Mouse (Mus musculus) spleen, embryonic (tissue): ENCODE results near the gene Myadml2.

Experiments used
- CTCF ChIA-PET: fragments of 350-600 bp; sonication (Branson Sonifier 250); formaldehyde crosslinking; loops from one replicate; lab custom pipeline; 2022; lab: Charles Lee

Gene Myadml2

DNA sequence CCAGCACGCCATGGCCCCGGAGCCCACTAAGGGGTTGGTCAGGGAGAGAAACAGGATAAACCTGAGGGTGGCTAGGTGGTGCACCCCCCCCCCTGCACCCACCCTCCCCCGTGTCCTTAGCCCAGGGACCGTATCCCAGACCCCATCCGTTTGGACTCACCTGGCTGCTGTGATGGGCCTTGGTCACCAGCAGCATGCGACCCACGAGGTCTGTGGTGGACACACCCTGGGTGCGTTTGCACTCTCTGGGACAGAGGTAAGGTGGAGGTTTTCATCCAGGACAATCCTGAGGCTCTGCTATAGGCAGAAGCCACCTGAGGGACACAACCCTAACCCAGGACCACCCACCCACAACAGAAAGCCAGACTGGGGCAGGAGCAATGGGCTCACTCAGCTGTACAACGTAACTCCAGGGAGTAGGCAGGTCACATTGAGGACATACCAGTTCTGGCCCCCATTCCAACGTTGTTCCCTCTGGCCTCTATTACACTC, 34.4 kb downstream of the Myadml2 start:
- CTCF ChIA-PET: no interaction called here

GRCm38 (mm10) chr11:120612763-120613162, 35.2 kb downstream of the Myadml2 start:
- CTCF ChIA-PET: no interaction called here

DNA sequence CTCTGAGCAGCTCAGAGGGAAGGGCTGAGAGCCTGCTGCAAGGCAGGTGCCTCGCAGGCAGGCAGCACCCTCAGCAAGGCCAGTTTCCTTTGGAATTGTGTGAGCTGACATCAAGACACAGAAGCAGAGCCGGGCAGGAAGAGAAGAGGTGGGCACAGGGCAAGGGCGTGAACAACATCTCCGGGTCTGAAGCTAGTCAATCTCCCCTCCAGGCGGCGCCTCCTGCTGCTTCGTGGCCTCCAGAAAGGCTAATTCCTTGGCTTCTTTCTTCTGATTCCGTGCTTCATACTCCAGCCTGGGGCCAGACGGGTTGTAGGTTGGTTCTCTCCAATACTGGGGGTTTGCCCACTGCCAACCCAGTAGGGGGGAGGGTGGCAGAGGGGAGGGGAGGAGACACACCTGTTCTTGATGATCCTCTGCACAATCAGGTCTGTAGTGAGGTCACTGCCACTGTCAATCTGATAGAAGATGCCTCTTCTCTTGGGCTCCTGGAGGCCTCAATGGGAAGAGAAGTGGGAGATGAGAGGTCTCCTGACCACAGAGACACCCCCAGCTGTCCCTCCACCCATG, 37.4 kb downstream of the Myadml2 start:
- CTCF ChIA-PET: no interaction called here

DNA sequence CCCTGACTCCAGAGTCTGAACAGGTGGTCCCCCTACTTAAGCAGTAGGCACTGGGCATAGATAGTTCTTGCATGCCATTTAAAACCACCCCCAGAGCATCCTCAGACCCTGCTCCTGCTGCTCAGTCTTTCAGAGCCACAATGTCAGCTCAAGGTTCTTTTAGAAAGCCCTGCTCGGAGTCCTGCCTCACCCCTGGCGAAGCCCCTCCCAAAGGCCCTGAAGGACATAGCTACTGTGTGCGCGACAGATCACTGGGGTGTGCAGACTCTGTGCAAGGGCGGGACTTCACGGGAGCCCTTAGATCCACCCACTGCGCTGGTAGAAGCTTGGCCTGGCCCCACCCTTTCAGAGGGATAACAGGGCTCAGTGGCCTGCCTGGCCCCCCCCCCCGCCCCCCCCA, 38.7 kb downstream of the Myadml2 start:
- CTCF ChIA-PET: no interaction called here

DNA sequence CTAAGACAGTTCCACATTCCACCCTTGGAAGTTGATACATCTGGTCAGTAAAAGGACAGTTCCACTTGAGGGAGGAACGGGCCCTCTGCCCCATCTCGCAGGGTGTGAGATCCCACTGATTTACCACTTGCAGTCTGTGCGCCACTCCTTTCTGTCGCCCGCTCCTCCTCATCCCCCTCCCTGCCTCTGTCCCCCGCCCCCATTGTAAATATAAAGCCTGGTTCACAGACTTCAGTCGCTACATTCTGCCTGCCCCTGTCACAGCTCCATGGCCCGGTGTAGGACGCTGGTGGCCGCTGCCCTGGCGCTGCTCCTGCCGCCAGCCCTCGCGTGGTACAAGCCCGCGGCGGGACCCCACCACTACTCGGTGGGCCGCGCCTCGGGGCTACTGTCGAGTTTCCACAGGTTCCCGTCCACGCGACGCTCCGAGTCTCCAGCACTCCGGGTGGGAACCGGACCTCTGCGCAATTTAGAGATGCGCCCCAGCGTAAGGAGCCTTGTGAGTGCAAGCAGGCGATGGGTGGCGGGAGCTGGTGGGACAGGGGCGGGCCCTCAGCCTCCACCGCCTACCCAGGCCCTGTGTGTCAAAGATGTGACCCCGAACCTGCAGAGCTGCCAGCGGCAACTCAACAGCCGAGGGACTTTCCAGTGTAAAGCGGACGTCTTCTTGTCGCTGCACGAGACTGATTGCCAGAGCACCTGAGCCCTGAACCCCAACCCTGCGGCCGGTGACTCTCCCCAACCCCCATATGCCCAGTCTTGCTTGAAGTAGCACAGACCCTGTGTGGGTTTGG, 39.5 kb downstream of the Myadml2 start, which contains the start of gene Npb:
Gene Npb, plus strand, starts transcription at position 237 of the 794 bp plus-strand sequence.
- CTCF ChIA-PET: interaction anchor here (0.6 kb wide), 1 partner anchor 257 kb away, joined by 3 read pairs; no protein-coding TSS in a partner anchor

DNA sequence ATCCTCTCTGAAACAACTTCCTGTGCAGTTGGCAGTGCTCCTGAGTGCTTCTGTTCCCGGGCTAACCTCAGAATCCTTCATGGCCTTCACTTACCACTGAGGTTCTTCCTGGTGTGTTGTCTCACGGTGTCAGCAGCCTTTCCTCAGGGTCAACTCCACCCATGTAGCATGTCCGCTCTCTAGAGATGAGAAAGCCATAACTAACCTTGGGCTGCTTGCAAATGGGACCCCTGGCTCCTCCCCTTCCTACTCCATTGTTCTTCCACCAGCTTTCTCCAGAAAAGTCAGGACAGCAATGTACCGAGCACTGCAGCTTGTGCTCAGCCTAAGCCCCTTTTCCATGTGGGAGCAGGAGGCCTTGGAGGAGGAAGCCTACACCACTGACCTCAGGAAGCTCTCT, 41.2 kb downstream of the Myadml2 start:
- CTCF ChIA-PET: no interaction called here

DNA sequence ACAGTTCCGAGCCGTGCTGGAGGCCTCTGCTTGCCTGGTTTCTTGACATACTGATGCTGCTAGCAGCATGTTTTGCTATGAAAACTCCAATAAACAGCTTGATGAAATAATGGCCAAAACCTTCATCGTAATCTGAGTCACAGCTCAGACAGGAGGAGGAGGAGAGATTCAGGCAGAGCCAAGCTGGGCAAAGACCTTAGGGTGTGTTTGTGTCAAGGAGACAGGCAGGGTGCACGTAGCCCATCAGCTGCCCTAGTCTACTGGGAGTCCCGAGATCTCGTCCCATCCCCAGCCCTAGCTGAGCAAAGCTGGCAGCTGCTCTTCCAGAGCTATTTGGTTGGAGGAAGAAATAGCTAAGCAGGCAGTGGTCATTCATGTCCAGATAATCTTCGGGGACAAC, 42.3 kb downstream of the Myadml2 start:
- CTCF ChIA-PET: interaction anchor here (1.1 kb wide), 1 partner anchor 16 kb away, joined by 3 read pairs; no protein-coding TSS in a partner anchor

GRCm38 (mm10) chr11:120603545-120603944, 44.4 kb downstream of the Myadml2 start:
- CTCF ChIA-PET: no interaction called here

GRCm38 (mm10) chr11:120600716-120601115, 47.2 kb downstream of the Myadml2 start:
- CTCF ChIA-PET: no interaction called here

DNA sequence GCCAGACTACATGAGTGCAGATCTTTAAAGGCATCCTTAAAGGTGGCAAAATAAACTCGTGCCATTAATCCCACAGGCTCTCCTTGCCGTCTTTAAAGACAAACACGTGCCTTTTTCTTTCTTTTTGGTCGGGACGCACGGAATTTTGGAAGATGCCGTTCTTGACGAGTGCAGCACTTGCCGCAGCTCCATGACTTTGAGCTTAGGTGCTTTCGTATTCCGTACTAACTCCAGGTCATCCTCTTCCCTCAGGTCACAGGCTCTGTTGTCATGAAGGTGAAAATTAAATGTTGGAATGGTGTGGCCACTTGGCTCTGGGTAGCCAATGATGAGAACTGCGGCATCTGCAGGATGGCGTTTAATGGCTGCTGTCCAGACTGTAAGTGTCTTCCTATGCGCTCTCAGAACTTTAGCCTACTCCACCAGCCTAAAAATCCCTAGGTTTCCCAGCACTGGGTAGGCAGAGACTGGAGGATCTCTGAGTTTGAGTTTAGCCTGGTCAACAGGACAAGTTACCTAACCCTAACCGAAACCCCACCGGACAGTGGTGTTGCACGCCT, 48.9 kb downstream of the Myadml2 start:
- CTCF ChIA-PET: interaction anchor here (1.1 kb wide), 1 partner anchor 19 kb away, joined by 4 read pairs; no protein-coding TSS in a partner anchor

- CTCF ChIA-PET: interaction anchor here (0.7 to 1.1 kb wide), 2 partner anchors 19 to 35 kb away, joined by 3 to 4 read pairs; no protein-coding TSS in a partner anchor
These were observed 49.5 kb downstream of the Myadml2 start, which contains the start of the genes Alyref and Anapc11 for GRCm38 (mm10) chr11:120598283-120598989. TSS of gene Alyref (minus strand) at chr11:120598365. TSS of gene Anapc11 (plus strand) at chr11:120598421.

DNA sequence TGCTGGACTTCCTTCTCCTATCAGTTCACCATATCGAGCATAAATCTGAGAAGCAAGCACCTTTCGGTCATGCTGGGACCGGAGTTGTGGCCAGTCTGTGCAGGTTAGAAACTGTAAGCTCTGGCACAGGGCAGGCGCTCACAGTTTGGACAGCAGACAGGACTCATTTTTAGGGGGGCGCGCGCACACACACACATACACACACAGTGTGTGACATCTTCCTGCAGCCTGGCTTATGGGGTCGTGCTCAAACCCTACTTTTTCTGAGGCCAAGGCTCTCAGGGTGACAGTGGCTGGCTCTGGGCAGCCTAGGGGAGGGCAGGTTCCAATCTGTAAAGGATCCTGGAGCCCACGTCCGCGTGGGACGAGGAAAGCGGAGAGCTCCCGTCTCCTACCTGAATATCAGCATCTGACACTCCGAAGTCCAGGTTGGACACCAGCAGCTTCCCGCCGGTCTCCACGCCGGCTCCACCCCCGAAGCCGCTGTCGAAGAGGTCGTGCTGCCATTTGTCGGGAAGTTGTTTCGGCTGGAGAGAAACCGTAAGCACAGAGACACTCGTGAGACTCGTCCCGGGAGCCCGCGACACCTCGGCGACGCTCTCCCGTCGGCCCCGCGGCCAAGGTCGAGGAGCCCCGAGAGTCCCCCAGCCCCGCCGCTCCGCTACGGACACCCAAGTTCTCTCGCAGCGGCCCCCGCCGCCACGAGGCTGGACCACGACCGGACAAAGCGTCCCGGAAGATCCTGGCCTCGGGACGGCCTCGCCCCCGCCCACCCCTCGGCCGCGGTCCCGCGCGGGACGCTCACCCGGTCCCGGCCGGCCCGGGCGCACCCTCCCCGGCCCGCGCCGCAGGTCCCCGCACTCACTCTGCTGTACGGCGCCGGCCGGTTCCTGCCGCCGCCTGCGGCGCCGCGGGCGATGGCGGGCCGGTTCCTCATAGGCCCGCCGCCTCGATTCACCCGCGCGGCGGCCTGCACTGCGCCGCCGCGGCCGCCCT, 50.4 kb downstream of the Myadml2 start:
- CTCF ChIA-PET: interaction anchor here (0.7 to 1.3 kb wide), 4 partner anchors 11 to 36 kb away, joined by 3 to 6 read pairs (median 4); no protein-coding TSS in a partner anchor
